Mouse (Mus musculus): Measurements from ENCODE around the gene Gm30302. TPM values are rescaled to one million over a fixed set of nuclear protein-coding genes. Genes with fewer than 3 reads are reported as not detected.

Gene Gm30302
- total and polyA plus RNA-seq, 2 experiments from 2014 or later = 0.25 TPM; not detected in 1

DNA sequence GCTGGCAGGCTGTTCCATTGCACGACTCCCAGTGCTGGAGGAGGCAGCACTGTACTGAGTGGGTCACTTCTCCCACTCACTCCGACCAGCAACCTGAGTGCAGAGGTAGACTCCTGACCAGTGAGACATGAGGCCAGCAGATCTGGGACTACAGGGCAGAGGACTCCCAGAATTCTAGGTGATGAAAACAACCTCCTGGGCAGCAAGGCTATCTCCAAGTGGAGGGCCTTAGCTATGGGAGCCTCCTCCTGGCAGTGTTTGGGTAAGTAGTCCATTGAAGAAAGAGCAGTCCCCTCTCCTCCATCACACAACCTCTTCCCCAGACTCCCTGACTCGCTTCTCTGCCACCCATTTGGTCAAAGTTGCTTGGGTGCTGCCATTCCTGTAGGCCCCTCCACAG, 31.6 kb upstream of the Gm30302 start:
- H3K4me1 ChIP-seq (ENCODE audit: control insufficient read depth, insufficient read depth) = no peaks in the 10 kb centered on the region
- ATAC-seq (ENCODE audit: insufficient read depth, low read depth) (no peak), DNase-seq (ENCODE audit: low spot score) (no peak)
- no peaks in the 10 kb centered on the region for H3K36me3 ChIP-seq (replicated peaks; ENCODE audit: control insufficient read depth, insufficient read depth, low read length)
- H3K27me3 ChIP-seq (ENCODE audit: control insufficient read depth, insufficient read depth, low read length) = no peaks in the 10 kb centered on the region
- H3K9me3 ChIP-seq (replicated peaks; ENCODE audit: control insufficient read depth, low read length) = no peaks in the 10 kb centered on the region
- H3K27ac ChIP-seq (ENCODE audit: low read depth) = no peak overlapping the region
- H3K9ac ChIP-seq (replicated peaks; ENCODE audit: low read depth, low read length) = no peak overlapping the region
- TF ChIP-seq EP300 (IDR thresholded peaks at IDR 0.05; ENCODE audit: low read depth) = no peak
- TF ChIP-seq CTCF (IDR thresholded peaks at IDR 0.05; ENCODE audit: low read depth) = no peak
- 61% methylated on average over 3 of the region's 3 CpGs for WGBS
- no peak overlapping the region for H3K4me3 ChIP-seq (ENCODE audit: low read depth, low read length)
- no peak overlapping the region for H3K4me2 ChIP-seq (ENCODE audit: low read depth, low read length)

DNA sequence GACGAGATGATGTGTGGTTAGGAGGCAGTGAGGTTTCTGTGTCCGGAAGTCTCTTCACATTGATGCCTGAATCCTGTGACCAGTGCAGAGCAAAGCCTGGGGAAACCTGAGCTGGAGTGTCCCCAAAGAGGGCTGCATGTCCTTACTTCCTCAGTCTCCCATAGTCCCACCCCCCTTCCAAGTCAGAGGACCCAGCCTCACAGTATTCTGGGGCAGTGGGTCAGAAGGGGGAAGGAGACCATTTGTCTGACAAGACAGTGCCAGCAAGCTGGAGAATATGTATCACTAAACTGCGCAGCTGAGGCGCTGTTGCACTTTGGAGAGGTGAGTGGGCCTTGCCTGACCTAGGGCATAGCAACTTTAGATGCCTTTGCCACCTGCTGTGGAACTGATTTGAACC, 26.5 kb upstream of the Gm30302 start:
- no peak for TF ChIP-seq CTCF (IDR thresholded peaks at IDR 0.05; ENCODE audit: low read depth)
- no peak for TF ChIP-seq EP300 (IDR thresholded peaks at IDR 0.05; ENCODE audit: low read depth)
- H3K4me3 ChIP-seq (ENCODE audit: low read depth, low read length) = no peak overlapping the region
- ATAC-seq (ENCODE audit: insufficient read depth, low read depth) (no peak), DNase-seq (ENCODE audit: low spot score) (no peak)
- no peaks in the 10 kb centered on the region for H3K27me3 ChIP-seq (ENCODE audit: control insufficient read depth, insufficient read depth, low read length)
- 80% methylated on average over 4 of the region's 4 CpGs for WGBS
- H3K4me1 ChIP-seq (ENCODE audit: control insufficient read depth, insufficient read depth) = no peaks in the 10 kb centered on the region
- H3K27ac ChIP-seq (ENCODE audit: low read depth) = no peak overlapping the region
- no peaks in the 10 kb centered on the region for H3K9me3 ChIP-seq (replicated peaks; ENCODE audit: control insufficient read depth, low read length)
- H3K4me2 ChIP-seq (ENCODE audit: low read depth, low read length) = no peak overlapping the region
- no peaks in the 10 kb centered on the region for H3K36me3 ChIP-seq (replicated peaks; ENCODE audit: control insufficient read depth, insufficient read depth, low read length)
- no peak overlapping the region for H3K9ac ChIP-seq (replicated peaks; ENCODE audit: low read depth, low read length)

DNA sequence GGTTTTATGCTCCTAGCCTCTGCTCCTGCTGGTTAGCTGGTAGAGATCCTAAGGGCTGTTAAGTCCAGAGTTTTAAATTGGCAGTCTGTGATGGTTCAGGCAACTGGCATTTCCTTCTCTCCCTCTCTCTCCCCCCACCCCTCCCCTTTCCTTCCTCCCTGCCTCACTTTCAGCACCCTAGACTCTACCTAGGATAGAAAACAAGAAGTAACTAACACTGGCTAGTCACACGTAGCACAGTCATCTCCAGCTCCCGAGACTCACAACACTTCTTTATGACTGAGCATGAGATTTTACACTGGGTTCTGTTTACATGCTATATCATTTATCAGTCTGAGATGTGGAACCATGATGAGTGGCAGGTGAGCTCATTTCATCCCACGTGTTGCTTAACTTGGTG, 16.2 kb upstream of the Gm30302 start:
- no peak overlapping the region for H3K4me2 ChIP-seq (ENCODE audit: low read depth, low read length)
- H3K27ac ChIP-seq (ENCODE audit: low read depth) = no peak overlapping the region
- no peak overlapping the region for H3K9ac ChIP-seq (replicated peaks; ENCODE audit: low read depth, low read length)
- DNase-seq (ENCODE audit: low spot score) (no peak), ATAC-seq (ENCODE audit: insufficient read depth, low read depth) (no peak)
- no peaks in the 10 kb centered on the region for H3K27me3 ChIP-seq (ENCODE audit: control insufficient read depth, insufficient read depth, low read length)
- 72% methylated on average over 3 of the region's 3 CpGs for WGBS
- H3K4me1 ChIP-seq (ENCODE audit: control insufficient read depth, insufficient read depth) = no peaks in the 10 kb centered on the region
- no peaks in the 10 kb centered on the region for H3K36me3 ChIP-seq (replicated peaks; ENCODE audit: control insufficient read depth, insufficient read depth, low read length)
- H3K9me3 ChIP-seq (replicated peaks; ENCODE audit: control insufficient read depth, low read length) = no peaks in the 10 kb centered on the region
- H3K4me3 ChIP-seq (ENCODE audit: low read depth, low read length) = no peak overlapping the region
- TF ChIP-seq EP300 (IDR thresholded peaks at IDR 0.05; ENCODE audit: low read depth) (no peak), CTCF (IDR thresholded peaks at IDR 0.05; ENCODE audit: low read depth) (no peak)

DNA sequence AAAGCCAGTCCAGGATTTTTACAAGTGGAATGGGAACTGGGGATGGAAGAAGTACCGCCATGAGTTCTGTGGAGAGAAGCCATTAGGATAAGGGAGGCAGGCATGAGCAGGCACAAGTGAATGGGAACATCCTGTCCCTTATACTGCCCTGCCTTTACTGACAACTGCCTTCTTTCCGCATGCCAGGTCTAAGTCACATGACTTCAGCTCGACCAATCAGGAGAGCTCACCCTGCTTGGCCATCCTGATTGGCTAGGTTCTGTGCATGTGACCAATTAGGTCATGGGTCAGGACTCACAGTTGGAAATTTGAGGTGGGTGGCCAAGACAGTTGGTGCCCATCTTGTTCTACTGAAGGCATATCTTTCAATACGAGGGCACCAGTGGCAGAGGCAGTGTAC, 15.6 kb upstream of the Gm30302 start:
- ATAC-seq (ENCODE audit: insufficient read depth, low read depth) (no peak), DNase-seq (ENCODE audit: low spot score) (no peak)
- no peak overlapping the region for H3K4me3 ChIP-seq (ENCODE audit: low read depth, low read length)
- 81% methylated on average over 4 of the region's 4 CpGs for WGBS
- no peaks in the 10 kb centered on the region for H3K36me3 ChIP-seq (replicated peaks; ENCODE audit: control insufficient read depth, insufficient read depth, low read length)
- TF ChIP-seq EP300 (IDR thresholded peaks at IDR 0.05; ENCODE audit: low read depth) = no peak
- TF ChIP-seq CTCF (IDR thresholded peaks at IDR 0.05; ENCODE audit: low read depth) = no peak
- H3K27me3 ChIP-seq (ENCODE audit: control insufficient read depth, insufficient read depth, low read length) = no peaks in the 10 kb centered on the region
- no peak overlapping the region for H3K4me2 ChIP-seq (ENCODE audit: low read depth, low read length)
- H3K4me1 ChIP-seq (ENCODE audit: control insufficient read depth, insufficient read depth) = no peaks in the 10 kb centered on the region
- H3K27ac ChIP-seq (ENCODE audit: low read depth) = no peak overlapping the region
- H3K9ac ChIP-seq (replicated peaks; ENCODE audit: low read depth, low read length) = no peak overlapping the region
- H3K9me3 ChIP-seq (replicated peaks; ENCODE audit: control insufficient read depth, low read length) = no peaks in the 10 kb centered on the region

DNA sequence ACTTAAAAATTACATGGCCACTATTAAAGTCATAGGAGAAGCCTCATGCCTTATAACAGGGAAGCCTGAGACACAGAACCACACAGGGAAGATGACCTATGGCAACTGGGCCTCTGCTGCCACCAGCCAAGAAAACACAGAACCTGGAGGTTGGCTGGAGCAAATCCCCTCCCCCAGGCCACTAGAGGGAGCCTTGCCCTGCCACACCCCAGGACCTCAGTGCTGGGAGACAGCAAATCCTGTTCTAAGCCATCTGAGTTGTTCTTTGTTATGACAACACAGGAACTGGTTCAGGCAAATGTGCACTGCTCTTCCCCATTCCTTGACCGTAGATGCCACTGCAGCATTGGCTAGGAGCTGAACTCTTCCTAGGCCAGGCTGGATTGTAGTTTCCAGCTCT, 8.3 kb upstream of the Gm30302 start:
- H3K4me2 ChIP-seq (ENCODE audit: low read depth, low read length) = no peak overlapping the region
- no peaks in the 10 kb centered on the region for H3K4me1 ChIP-seq (ENCODE audit: control insufficient read depth, insufficient read depth)
- no peak overlapping the region for H3K9ac ChIP-seq (replicated peaks; ENCODE audit: low read depth, low read length)
- no peaks in the 10 kb centered on the region for H3K36me3 ChIP-seq (replicated peaks; ENCODE audit: control insufficient read depth, insufficient read depth, low read length)
- no peaks in the 10 kb centered on the region for H3K27me3 ChIP-seq (ENCODE audit: control insufficient read depth, insufficient read depth, low read length)
- WGBS = 79% methylated on average over 1 of the region's 1 CpGs
- TF ChIP-seq EP300 (IDR thresholded peaks at IDR 0.05; ENCODE audit: low read depth) = no peak
- peak; percentile 27; the same call in 1 of the 2 replicates for TF ChIP-seq CTCF (IDR thresholded peaks at IDR 0.05; ENCODE audit: low read depth)
- no peak overlapping the region for H3K4me3 ChIP-seq (ENCODE audit: low read depth, low read length)
- DNase-seq (ENCODE audit: low spot score) = no peak
- H3K27ac ChIP-seq (ENCODE audit: low read depth) = no peak overlapping the region
- ATAC-seq (ENCODE audit: insufficient read depth, low read depth) = no peak
- no peaks in the 10 kb centered on the region for H3K9me3 ChIP-seq (replicated peaks; ENCODE audit: control insufficient read depth, low read length)

Measured in heart, postnatal 0 days (tissue).